Mouse (Mus musculus): ENCODE results near the gene Olfr444. TPM values are rescaled to one million over a fixed set of nuclear protein-coding genes. Genes with fewer than 3 reads are reported as not detected.

Olfr444 gene
- polyA plus RNA-seq (2015; fragmentation: Nextera tagmentation; extraction: Ambion mirVana), result not detected in 2 replicates

DNA sequence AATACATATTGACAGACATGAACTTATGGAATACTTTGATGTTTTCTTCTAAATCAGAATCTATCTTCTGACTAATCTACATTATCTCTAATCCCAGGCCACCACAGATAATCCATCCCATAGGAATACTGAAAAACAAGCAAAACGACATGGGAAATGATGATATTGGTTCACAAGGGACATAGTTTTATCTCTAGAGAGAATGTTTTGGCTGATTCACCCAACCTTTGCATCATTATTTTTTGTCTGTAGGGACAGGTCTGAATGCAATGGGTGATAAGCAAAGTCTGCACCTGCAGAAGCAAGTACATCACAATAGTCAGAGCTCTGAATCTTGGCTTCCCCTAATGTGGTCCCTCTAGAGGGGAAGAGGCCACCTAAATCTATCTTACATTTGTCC, at the start of gene Olfr444:
TSS of gene Olfr444 (plus strand) at position 301 of the 400 bp plus-strand sequence.
- Histone ChIP-seq H3K4me2 (no peak within 1 kb of the TSS), H3K4me1 (no peaks in the 10 kb centered on the region), H3K27me3 (no peaks in the 10 kb centered on the region), H3K27ac (no peak within 1 kb of the TSS), H3K36me3 (no peaks in the 10 kb centered on the region), H3K4me3 (replicated peaks) (no peak within 1 kb of the TSS), H3K9ac (no peak within 1 kb of the TSS), H3K9me3 (replicated peaks) (no peaks in the 10 kb centered on the region)
- no peak for ATAC-seq (replicated peaks; ENCODE audit: low FRiP score)
- WGBS, result 80% methylated on average over 1 of the region's 1 CpGs

DNA sequence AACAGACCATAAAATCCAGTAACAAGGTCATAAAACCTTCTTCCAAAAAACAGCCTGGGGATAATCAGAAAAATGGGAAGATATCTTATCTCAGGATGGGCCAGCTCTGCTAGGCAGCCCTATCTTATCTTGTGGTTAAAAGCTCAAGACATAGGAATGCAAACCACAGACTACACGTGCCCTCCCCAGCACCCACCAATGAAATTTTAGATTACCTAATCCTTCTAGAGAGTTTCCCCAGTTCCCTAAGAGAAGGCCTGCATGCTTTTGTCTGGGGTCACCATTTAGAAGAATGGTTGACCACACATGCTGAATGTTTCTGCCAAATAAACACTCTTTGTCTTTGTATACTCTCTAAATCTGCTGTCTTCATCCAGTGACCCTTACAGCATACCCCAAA, 48.5 kb upstream of the Olfr444 start:
- 54% methylated on average over 1 of the region's 1 CpGs for WGBS
- no peak overlapping the region for H3K4me2 ChIP-seq
- H3K27me3 ChIP-seq, result no peaks in the 10 kb centered on the region
- no peak overlapping the region for H3K27ac ChIP-seq
- no peak for ATAC-seq (replicated peaks; ENCODE audit: low FRiP score)
- H3K4me3 ChIP-seq (replicated peaks), result no peak overlapping the region
- no peaks in the 10 kb centered on the region for H3K4me1 ChIP-seq
- H3K36me3 ChIP-seq, result no peaks in the 10 kb centered on the region
- no peaks in the 10 kb centered on the region for H3K9me3 ChIP-seq (replicated peaks)
- H3K9ac ChIP-seq, result no peak overlapping the region

- no peak for ATAC-seq (replicated peaks; ENCODE audit: low FRiP score)
- no peaks in the 10 kb centered on the region for H3K36me3 ChIP-seq
These were observed 40.3 kb upstream of the Olfr444 start, which contains the start of gene Olfr447 for GRCm38 (mm10) chr6:42908578-42908977. Gene Olfr447, plus strand, starts transcription at chr6:42908878.

GRCm38 (mm10) chr6:42921077-42921476, 27.8 kb upstream of the Olfr444 start, which contains the start of gene Olfr446:
Gene Olfr446, plus strand, starts transcription at chr6:42921377.
- Histone ChIP-seq H3K27me3 (no peaks in the 10 kb centered on the region), H3K9me3 (replicated peaks) (no peaks in the 10 kb centered on the region), H3K36me3 (no peaks in the 10 kb centered on the region), H3K9ac (no peak within 1 kb of the TSS), H3K4me3 (replicated peaks) (no peak within 1 kb of the TSS), H3K4me2 (no peak within 1 kb of the TSS), H3K27ac (no peak within 1 kb of the TSS), H3K4me1 (no peaks in the 10 kb centered on the region)
- no peak for ATAC-seq (replicated peaks; ENCODE audit: low FRiP score)
- 61% methylated on average over 2 of the region's 2 CpGs for WGBS

More at GRCm38 (mm10) chr6:42908578-42908977, 40.3 kb upstream of the Olfr444 start, which contains the start of gene Olfr447:
- Histone ChIP-seq H3K27me3 (no peaks in the 10 kb centered on the region), H3K27ac (no peak within 1 kb of the TSS), H3K4me3 (replicated peaks) (no peak within 1 kb of the TSS), H3K4me2 (no peak within 1 kb of the TSS), H3K9me3 (replicated peaks) (no peaks in the 10 kb centered on the region), H3K4me1 (no peaks in the 10 kb centered on the region), H3K9ac (no peak within 1 kb of the TSS)

GRCm38 (mm10) chr6:42980377-42980776, 31.5 kb downstream of the Olfr444 start:
- no peaks in the 10 kb centered on the region for H3K27me3 ChIP-seq
- no peak overlapping the region for H3K27ac ChIP-seq
- H3K4me1 ChIP-seq, result no peaks in the 10 kb centered on the region
- no peaks in the 10 kb centered on the region for H3K36me3 ChIP-seq
- H3K4me3 ChIP-seq (replicated peaks), result no peak overlapping the region
- ATAC-seq (replicated peaks; ENCODE audit: low FRiP score), result no peak
- H3K4me2 ChIP-seq, result no peak overlapping the region
- H3K9me3 ChIP-seq (replicated peaks), result no peaks in the 10 kb centered on the region
- H3K9ac ChIP-seq, result no peak overlapping the region

Other genes starting within 250 kb of the Olfr444 start
- 85.1 and 87.6 TPM in 2 replicates for gene Tcaf1, start 239.0 kb upstream of the Olfr444 start, polyA plus RNA-seq (2015; fragmentation: Nextera tagmentation; extraction: Ambion mirVana)
- not detected in 2 replicates for gene Olfr453, start 209.7 kb upstream of the Olfr444 start, polyA plus RNA-seq (2015; fragmentation: Nextera tagmentation; extraction: Ambion mirVana)
- not detected in 2 replicates for gene Olfr38, start 192.7 kb upstream of the Olfr444 start, polyA plus RNA-seq (2015; fragmentation: Nextera tagmentation; extraction: Ambion mirVana)
- gene Olfr452, start 164.0 kb upstream of the Olfr444 start, polyA plus RNA-seq (2015; fragmentation: Nextera tagmentation; extraction: Ambion mirVana), result not detected in 2 replicates
- not detected in 2 replicates for gene Olfr450, start 137.1 kb upstream of the Olfr444 start, polyA plus RNA-seq (2015; fragmentation: Nextera tagmentation; extraction: Ambion mirVana)
- gene Olfr449, start 114.7 kb upstream of the Olfr444 start, polyA plus RNA-seq (2015; fragmentation: Nextera tagmentation; extraction: Ambion mirVana), result not detected in 2 replicates
- not detected in 2 replicates for gene Olfr448, start 58.6 kb upstream of the Olfr444 start, polyA plus RNA-seq (2015; fragmentation: Nextera tagmentation; extraction: Ambion mirVana)
- gene Olfr447, start 40.2 kb upstream of the Olfr444 start, polyA plus RNA-seq (2015; fragmentation: Nextera tagmentation; extraction: Ambion mirVana), result not detected in 2 replicates
- gene Olfr446, start 27.7 kb upstream of the Olfr444 start, polyA plus RNA-seq (2015; fragmentation: Nextera tagmentation; extraction: Ambion mirVana), result not detected in 2 replicates
- not detected in 2 replicates for gene Olfr441, start 157.3 kb downstream of the Olfr444 start, polyA plus RNA-seq (2015; fragmentation: Nextera tagmentation; extraction: Ambion mirVana)
- gene Olfr237-ps1, start 197.5 kb downstream of the Olfr444 start, polyA plus RNA-seq (2015; fragmentation: Nextera tagmentation; extraction: Ambion mirVana), result not detected in 2 replicates
- gene Olfr437, start 214.2 kb downstream of the Olfr444 start, polyA plus RNA-seq (2015; fragmentation: Nextera tagmentation; extraction: Ambion mirVana), result not detected in 2 replicates
- not detected in 2 replicates for gene Olfr13, start 223.1 kb downstream of the Olfr444 start, polyA plus RNA-seq (2015; fragmentation: Nextera tagmentation; extraction: Ambion mirVana)
- gene Olfr435, start 248.1 kb downstream of the Olfr444 start, polyA plus RNA-seq (2015; fragmentation: Nextera tagmentation; extraction: Ambion mirVana), result not detected in 2 replicates